Mouse (Mus musculus): ENCODE results near the gene Olfr789.

Gene Olfr789

DNA sequence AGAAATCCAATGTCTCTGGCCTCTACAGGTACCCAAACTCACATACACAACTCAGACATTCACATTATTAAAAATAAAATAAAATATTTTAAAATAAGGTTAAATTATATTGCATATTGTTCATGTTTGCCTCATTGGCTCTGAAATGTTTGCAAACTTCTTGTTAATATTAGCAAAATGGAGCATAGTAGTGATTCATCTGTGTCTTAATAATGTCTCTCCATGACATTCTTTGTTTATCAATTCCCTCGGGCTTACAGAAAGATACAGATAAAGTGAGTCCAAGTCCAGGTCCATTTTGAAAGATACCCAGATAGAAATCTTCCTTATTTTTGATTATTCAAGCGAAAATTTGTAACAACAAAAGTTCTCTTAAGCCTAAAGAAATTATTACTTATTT lies at the start of gene Olfr789:
Olfr789 (plus strand) TSS at position 301 of the 400 bp plus-strand sequence.
- DNase-seq (ENCODE audit: low read depth) = no peak

DNA sequence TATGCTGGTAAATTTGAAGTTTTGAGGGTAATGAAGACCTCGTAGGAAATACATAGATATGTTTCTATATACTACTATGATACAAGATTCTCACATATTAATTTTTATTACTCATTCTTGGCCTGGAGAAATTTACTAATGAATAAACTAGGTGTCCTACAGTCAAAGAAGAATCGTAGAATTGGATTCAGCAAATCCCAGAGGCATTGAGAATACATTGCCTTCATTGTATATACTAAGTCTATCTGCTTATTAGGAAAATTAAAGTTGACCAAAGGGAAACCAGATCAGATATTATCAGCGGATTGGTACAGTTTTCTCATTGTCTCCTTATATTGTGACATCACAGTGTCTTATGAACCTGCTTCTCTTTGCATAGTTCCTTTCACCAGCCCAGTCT lies 23.0 kb upstream of the Olfr789 start, which contains the start of gene Olfr787:
Olfr787 (plus strand) TSS at position 301 of the 400 bp plus-strand sequence.
- no peak for DNase-seq (ENCODE audit: low read depth)

- DNase-seq (ENCODE audit: low read depth) = no peak
These were observed 13.9 kb upstream of the Olfr789 start, which contains the start of gene Olfr788 for GRCm38 (mm10) chr10:129470698-129471097. Gene Olfr788, plus strand, starts transcription at chr10:129470998.

DNA sequence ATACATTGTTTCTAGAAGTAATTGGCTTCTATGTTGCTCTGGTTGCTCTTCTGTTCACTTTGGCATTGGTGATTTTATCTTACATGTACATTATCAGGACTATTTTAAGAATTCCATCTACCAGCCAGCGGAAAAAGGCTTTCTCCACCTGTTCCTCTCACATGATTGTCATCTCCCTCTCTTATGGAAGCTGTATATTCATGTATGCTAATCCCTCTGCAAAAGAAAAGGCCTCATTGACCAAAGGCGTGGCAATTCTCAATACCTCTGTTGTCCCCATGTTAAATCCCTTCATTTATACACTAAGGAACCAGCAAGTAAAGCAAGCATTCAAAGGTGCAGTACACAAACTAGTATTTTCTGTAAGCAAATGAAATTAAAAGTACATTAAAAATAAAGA lies 11.3 kb upstream of the Olfr789 start:
- DNase-seq (ENCODE audit: low read depth) = no peak

GRCm38 (mm10) chr10:129473723-129474122 lies 10.8 kb upstream of the Olfr789 start:
- no peak for DNase-seq (ENCODE audit: low read depth)

DNA sequence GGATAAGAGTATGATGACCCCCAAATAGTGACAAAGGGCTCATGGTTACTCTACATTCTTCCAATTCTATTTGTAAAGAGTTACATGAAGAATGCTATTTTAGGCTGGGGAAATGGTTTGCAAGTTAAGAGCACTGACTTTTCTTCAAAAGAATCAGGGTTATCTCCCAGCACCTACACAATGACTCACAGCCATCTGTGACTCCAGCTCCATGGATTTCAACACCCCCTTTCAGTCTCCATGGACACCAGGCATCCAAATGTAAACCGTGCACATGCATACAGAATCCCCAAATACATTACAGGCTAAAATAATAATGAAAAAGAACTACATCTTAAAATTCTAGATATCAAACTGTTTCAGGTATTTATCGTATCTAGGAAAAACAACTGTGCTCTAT lies 5.5 kb downstream of the Olfr789 start:
- no peak for DNase-seq (ENCODE audit: low read depth)

DNA sequence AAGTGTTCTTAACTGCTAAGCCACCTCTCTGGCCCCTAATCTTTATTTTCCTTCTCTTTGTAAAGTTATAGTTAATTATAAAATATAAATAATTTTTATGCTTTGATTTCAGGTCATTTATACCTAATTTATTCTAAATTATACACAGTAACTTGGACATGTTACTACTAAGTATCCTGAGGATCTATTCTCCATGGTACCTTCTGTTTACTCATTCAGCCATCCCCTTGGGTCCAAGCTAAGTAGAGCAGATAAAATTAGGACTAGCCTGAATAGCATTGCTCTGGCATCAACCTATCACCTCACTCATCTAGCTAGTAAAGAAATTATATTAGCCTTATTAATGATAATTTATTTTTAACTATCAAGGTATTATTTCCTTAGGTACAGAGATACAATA lies 13.6 kb downstream of the Olfr789 start, which contains the start of gene Olfr790:
Olfr790 (plus strand) TSS at position 301 of the 400 bp plus-strand sequence.
- DNase-seq (ENCODE audit: low read depth) = no peak

DNA sequence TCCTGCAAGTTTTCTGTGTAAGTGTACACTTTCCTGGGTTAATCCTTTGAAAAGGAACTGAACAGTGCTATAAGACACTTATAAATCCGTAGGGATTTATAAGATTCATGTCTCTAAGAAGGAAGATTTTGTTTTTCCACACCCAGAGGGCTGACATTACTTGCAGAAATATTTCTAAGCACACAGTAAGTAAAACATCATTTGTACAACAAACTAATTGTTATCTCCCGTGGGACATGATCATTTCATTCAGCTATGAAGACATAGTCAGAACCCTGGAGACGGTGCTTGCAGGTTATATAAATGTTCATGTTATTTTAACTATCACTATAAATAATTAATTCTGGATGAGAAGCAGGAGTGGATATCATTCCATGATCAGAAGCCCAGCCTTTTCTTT lies 36.9 kb downstream of the Olfr789 start, which contains the start of gene Olfr791:
Olfr791 (plus strand) TSS at position 301 of the 400 bp plus-strand sequence.
- DNase-seq (ENCODE audit: low read depth) = no peak

DNA sequence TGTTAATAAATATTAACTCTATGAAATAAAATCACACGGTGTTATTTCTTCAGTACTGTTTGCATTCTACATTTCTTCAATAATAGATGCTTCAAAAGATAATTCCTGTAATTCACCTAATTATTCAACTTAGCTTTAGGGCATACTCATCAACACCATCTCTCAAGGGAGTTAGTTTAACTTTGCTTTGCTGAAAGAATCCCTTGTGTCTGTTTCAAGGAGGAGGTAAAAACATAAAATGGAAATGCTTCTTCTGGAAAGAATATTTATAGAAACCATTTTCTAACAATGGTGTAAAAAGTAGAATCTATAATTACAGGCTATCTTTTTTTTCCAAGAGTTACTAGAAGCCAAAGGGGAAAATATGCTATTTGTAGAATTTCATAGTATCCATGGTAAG lies 54.3 kb downstream of the Olfr789 start, which contains the start of gene Olfr792:
Olfr792 (plus strand) TSS at position 301 of the 400 bp plus-strand sequence.
- no peak for DNase-seq (ENCODE audit: low read depth)
